Mouse (Mus musculus): ENCODE measurements around the gene Dusp16.

DNA sequence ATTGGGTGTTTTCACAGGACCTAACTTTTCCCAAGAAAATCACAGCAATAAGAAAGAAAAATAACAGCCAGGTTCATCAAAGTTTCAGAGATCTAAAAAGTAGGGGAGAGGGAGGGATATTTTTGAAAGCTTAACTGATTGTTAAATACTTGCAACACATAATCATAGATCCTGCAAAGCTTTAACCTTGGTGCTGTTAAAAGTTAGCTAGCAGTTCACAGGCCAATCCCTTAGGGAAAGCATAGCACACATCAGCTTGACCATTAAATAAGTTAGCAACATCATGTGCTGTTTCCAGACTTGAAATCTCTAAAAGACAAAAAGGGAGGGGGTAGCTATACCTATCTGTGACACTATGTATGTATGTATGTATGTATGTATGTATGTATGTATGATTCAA, 67.0 kb downstream of the Dusp16 start:
- TF ChIP-seq POLR2A (IDR thresholded peaks at IDR 0.05; ENCODE audit: low read depth, low read length): no peak
- TF ChIP-seq CTCF (IDR thresholded peaks at IDR 0.05; ENCODE audit: extremely low read depth, insufficient read depth, insufficient read length, insufficient replicate concordance): no peak

Data from spleen, adult 2 months (tissue).